Mouse (Mus musculus) kidney, postnatal 36 days (tissue): ENCODE data around the gene Prmt7.

Experiments used
- DNase-seq, 2 experiments: peaks; one replicate each; pipeline ENCODE4 v3.0.0; 2021 to 2022; ENCODE audit warnings: mixed read lengths in 2 of 2

Prmt7 gene

DNA sequence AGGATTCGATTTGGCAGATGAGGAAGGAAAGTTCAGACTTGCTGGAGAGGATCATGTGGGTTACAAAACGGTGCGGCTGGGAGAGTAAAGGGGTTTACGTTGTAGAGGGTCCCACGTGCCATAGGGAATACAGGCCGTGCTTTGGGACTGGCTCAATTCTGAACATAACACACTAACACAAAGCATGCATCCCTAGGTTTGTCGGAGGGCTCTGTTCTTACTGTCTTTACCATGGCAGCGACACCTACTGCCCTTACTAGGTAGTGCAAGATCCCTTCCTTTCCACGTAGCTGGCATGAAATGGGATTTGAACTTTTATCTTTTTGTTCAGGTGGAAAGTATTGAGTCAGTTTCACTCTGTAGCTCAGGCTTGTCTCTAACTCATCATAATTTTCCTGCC is 15.9 kb downstream of the Prmt7 start:
- DNase-seq: peak; percentile 39 to 82

DNA sequence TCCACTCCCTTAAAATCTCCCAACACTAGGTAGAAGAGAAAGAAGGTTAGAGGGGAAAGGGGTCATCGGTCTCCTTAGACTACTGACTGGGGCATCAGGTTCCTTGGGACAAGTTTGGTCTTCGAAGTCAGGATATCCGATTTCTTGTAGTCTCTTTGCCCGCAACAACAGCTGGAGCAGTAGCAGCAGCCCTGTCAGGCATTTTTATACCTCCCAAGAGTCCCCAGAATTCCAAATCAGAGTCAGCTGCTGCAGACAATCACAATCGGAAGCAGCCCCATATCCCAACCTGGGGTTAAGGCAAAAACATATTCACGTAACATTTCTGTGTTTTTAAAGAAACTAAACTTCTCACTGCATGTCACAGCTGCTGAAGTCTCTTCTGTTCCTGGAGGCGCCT is 20.8 kb downstream of the Prmt7 start:
- DNase-seq: no peak

- DNase-seq: no peak
These were observed 22.0 kb downstream of the Prmt7 start for GRCm38 (mm10) chr8:106232751-106233150.

DNA sequence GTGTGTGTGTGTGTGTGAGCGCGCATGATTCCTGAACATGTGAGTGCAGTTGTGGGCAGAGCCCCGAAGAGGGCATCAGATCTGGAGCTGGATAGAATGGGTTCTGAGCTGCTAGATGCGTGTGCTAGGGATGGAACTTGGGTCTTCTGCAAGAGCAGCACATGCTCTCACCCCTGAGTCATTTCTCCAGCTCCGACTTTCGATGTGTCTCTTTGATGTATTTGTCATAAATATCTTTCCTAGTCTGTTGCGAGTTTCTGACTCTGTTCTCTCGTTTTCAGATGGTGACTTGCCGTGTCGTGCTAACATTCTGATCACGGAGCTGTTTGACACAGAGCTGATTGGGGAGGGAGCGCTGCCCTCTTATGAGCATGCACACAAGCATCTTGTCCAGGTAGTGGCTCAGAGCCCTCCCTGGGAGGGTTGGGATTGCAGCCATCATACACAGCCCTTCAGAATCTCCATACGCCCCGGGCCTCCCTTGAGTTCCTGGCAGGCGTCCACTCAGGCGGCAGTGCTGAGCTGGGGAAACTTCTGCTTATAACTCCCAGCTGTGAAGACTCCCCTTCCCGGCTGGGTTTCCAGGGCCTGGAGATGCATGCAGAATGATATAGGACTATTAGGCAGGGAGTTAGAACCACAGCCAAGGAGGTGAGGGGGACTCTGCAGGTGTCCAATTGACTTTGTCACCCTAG is 24.0 kb downstream of the Prmt7 start:
- no peak for DNase-seq

DNA sequence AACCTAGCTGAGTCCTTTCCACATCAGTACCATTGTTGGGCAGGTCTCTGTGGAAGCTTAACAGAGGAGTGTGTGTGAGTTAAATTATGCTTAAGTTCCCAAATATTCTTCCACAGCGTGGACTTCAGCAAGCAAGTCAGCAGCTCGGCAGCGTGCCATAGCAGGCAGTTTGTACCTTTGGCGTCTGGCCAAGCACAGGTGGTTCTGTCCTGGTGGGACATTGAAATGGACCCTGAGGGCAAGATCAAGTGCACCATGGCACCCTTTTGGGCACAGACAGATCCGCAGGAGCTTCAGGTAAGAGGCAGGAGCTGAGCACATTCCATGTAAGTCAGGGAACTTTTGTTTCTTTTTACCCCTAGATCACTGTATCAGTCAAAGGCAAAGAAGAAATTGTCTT is 26.4 kb downstream of the Prmt7 start:
- peak; percentile 78 to 90 for DNase-seq

- no peak for DNase-seq
These were observed 39.5 kb downstream of the Prmt7 start for GRCm38 (mm10) chr8:106250186-106250585.

DNA sequence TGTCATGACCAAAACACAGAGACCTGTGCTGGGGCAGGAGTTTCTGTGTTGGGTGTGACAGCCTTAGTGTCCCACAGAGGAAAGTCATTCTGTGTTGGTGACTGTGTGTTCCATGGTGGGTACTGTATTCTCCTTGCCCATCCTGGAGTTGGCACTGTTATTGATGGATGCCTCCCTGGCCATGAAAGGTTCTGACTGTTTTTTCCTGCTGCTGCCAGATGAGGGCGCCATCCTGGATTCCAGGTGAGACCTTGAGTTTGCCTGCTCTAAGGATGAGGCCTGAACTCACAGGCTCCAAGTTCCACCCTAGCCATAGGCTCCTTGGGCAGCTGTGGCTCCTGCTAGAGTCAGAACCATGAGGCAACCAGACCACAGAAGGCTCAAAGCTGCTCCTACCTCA is 47.4 kb downstream of the Prmt7 start:
- DNase-seq: peak in 1 of 2 experiments; percentile 47

GRCm38 (mm10) chr8:106259579-106260255 is 49.0 kb downstream of the Prmt7 start:
- no peak for DNase-seq

GRCm38 (mm10) chr8:106260894-106261293 is 50.2 kb downstream of the Prmt7 start:
- DNase-seq: no peak

GRCm38 (mm10) chr8:106262343-106262742 is 51.6 kb downstream of the Prmt7 start:
- DNase-seq: no peak

DNA sequence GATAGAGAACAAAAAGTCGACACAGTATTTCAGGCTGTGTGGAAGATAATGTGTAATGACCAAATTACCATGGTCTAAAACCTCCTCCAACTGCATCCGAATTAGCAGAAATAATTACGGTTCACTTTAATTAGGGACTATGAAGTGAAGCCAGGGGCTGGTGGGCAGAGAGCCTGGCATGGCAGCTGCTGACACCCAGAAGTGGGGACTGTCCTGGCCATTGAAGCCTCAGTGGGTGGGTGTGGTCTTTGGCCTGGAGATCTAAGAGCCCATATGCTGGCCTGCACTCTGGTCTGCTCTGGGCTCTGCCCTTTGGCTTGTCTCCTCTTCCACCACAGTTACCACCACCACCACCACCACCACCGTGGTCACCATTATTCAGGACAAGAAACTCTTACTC is 53.2 kb downstream of the Prmt7 start:
- no peak for DNase-seq

DNA sequence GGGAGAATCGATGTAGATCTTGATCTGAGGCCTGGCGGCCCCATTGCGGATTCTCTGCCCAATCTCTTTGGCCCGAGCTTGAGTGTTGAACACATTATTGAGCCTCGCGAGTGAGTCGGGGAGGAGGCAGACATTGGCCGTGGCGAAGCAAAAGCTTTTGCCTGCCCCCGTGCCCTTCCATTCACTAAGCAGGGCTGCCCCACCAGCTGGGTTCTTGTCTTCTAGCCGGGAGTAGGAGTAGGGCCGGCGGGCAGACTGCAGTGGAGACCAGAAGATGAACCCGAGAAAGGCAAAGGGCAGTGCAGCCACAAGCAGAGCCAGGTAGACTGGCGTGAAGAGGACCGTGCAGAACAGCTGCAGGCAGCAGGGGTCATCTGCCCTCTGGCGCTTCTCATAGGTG is 54.7 kb downstream of the Prmt7 start:
- DNase-seq: no peak

DNA sequence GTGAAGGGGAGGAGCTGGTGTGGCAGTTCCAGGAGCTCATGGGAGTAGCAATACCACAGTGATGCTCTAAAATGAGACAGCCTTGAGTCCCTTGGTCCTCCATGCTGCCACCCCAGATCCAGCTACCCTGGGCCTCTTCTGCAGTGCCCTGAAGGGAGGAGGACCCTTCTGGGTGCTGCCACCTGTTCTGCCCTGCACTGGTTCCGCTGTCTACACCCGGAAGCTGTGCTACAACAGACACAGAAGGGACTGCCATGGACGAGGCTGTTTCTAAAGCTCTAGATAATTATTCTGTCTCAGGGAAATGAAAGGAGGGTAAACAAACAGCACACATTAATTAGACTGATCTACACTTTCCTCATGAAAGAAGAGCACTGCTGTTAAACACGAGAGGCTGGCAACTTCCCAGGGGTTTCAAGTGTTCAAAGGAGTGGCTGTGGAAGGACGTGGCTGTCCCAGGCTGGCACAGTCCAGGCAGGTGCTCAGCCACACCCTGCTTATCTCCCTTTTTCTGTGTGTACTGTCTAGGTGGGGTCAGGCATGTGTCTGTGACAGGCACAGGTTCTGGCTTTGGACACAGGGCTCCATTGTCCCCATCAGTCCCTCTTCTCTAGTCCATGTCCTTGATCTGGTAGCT is 58.1 kb downstream of the Prmt7 start:
- no peak for DNase-seq

GRCm38 (mm10) chr8:106270804-106271203 is 60.1 kb downstream of the Prmt7 start:
- no peak for DNase-seq

- no peak for DNase-seq
These were observed 60.6 kb downstream of the Prmt7 start for GRCm38 (mm10) chr8:106271378-106271777.

GRCm38 (mm10) chr8:106273468-106273867 is 62.7 kb downstream of the Prmt7 start:
- DNase-seq: no peak

DNA sequence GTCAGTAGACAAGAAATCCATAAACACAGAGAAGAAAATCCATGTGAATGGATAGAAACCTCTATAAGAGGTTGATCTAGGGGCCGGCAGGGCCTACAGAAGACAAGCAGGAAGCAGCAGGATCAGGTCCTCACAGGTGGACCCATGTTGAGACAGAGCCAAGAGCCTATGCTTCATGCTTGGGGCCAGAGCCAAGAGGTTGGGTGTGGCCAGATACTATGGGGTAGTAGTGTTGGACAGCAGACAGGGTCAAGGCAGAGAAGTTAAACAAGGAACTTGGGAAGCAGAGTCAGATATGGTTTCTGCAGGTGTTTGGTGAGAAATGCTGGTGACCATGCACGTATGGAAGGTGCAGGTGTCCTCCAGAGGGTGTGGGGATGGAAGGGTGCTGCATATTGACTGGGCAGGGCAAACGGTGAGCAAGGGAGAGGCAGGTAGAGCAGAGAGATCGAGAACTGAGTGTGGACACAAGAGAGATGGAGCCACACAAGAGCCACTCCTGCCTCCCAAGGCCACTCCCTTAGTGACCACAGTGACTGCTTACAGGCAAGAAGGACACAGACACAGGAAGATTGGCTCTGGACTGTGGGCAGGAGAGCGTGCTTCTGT is 66.1 kb downstream of the Prmt7 start:
- no peak for DNase-seq

DNA sequence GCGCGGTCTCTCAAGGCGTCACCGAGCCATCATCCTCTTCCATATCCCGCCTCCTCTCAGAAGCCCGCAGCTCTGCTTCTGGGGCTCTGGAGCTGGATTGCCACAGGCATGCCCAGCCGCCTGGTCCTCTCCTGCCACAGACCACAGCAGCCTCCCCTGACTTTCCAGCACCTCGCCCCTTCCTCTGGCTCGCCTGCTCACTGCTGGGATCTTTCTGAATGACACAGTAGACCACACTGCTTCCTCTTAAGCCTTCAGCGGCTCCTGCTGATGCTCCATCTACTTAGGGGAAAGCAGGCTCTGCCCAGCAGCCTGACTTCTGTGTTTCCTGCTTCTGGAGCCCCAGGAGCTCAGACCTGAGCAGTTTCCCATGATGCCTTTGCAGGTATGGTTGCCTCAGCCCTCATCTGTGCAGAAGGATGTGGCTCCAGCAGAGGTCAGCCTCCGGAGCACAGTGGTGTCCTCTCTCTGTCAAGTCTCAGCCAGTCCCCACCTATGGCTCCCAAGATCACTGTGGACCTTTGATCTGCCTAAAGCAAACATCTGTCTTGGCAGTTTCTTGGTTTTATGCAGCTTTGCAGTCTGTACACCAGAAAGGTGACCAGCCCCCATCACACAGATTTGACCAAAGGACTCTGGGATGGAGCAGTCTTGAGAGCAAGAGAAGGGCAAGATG is 67.8 kb downstream of the Prmt7 start:
- DNase-seq: no peak

- DNase-seq: no peak
These were observed 69.4 kb downstream of the Prmt7 start for GRCm38 (mm10) chr8:106280154-106280553.

- DNase-seq: no peak
These were observed 70.1 kb downstream of the Prmt7 start for GRCm38 (mm10) chr8:106280844-106281243.

GRCm38 (mm10) chr8:106287445-106287844 is 76.7 kb downstream of the Prmt7 start:
- DNase-seq: no peak

- DNase-seq: no peak
These were observed 78.0 kb downstream of the Prmt7 start for GRCm38 (mm10) chr8:106288732-106289131.

DNA sequence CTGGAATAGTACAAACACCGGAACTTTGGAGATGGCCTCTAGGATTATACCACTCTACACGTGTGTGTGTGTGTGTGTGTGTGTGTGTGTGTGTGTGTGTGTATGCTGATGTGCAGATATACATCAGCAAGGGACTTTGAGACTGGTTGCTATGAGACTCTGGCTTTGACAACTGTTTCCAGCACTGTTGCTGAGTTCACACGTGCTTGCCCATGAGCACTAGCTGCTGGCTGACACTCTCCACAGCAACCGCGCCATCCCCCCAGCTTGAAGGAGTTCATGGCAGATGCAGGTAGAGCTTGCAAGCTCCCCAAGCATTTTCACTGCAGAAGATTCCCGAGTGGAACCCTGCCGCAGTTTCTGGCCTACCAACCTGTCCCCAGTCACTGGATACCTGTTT is 78.7 kb downstream of the Prmt7 start:
- no peak for DNase-seq
